Mouse (Mus musculus) CH12.LX (cell line): ENCODE measurements at regions not wholly inside any gene's neighbourhood (a gene's known extent, or its start where the extent isn't known, plus 50 kb on each side); places are given as distances from the start of the nearest gene placed in this dataset.

Experiments used
- DNase-seq: peaks from one replicate; pipeline ENCODE4 v3.0.0-alpha.2; 2013; ENCODE audit errors: extremely low read depth
- H3K27ac ChIP-seq: 2 replicates; pipeline ENCODE4 v1.5.1; 2012; ENCODE audit warnings: low read depth, mild to moderate bottlenecking, control low read depth, moderate library complexity; ENCODE audit not compliant: insufficient read depth
- H3K27me3 ChIP-seq: replicated peaks from 2 replicates; pipeline ENCODE3; 2012; ENCODE audit warnings: inconsistent platforms
- H3K36me3 ChIP-seq, 2 experiments: replicated peaks in 1 of 2; 2 replicates each; pipeline versions ENCODE3 to v1.6.1; 2012; ENCODE audit warnings: inconsistent platforms in 1 of 2, low read length in 1 of 2, mild to moderate bottlenecking in 1 of 2, mixed read lengths in 1 of 2, moderate library complexity in 1 of 2; ENCODE audit not compliant: control insufficient read depth in 1 of 2, insufficient read depth in 1 of 2
- H3K4me1 ChIP-seq, 2 experiments: 2 replicates each; pipeline ENCODE4 v1.6.1; 2012; ENCODE audit warnings: inconsistent platforms in 1 of 2, moderate library complexity in 1 of 2; ENCODE audit not compliant: insufficient read depth in 2 of 2, control insufficient read depth in 1 of 2
- H3K4me2 ChIP-seq: 2 replicates; pipeline ENCODE4 v1.6.1; 2012; ENCODE audit warnings: low read depth, mild to moderate bottlenecking, control low read depth; ENCODE audit not compliant: poor library complexity, insufficient read depth, severe bottlenecking
- H3K4me3 ChIP-seq, 3 experiments: fragments of 150-350 bp in 1 of 3; sonication (generic) in 1 of 3; replicated peaks in 1 of 3; 2 replicates each; pipeline versions ENCODE3 to v1.5.1; 2011 to 2012; ENCODE audit warnings: low read depth in 2 of 3, low read length in 2 of 3, mild to moderate bottlenecking in 2 of 3, moderate library complexity in 2 of 3, control low read depth in 1 of 3, improper control_type of control experiment in 1 of 3, inconsistent platforms in 1 of 3, mixed read lengths in 1 of 3; ENCODE audit not compliant: poor library complexity in 1 of 3
- H3K79me2 ChIP-seq: replicated peaks from 2 replicates; pipeline ENCODE4 v1.6.1; 2012; ENCODE audit warnings: mild to moderate bottlenecking, moderate library complexity; ENCODE audit not compliant: control insufficient read depth, poor library complexity, insufficient read depth, severe bottlenecking; ENCODE audit errors: extremely low read depth
- H3K9ac ChIP-seq: 2 replicates; pipeline ENCODE4 v1.6.1; 2012; ENCODE audit warnings: low read depth, mild to moderate bottlenecking, control low read depth, moderate library complexity; ENCODE audit not compliant: insufficient read depth
- H3K9me3 ChIP-seq: replicated peaks from 2 replicates; pipeline ENCODE3; 2012; ENCODE audit warnings: low read length, inconsistent platforms, mixed read lengths
- BHLHE40 ChIP-seq: IDR thresholded peaks from 2 replicates; pipeline ENCODE4 v1.6.1; 2011; ENCODE audit warnings: mild to moderate bottlenecking, low read depth, low read length, improper control_type of control experiment
- CHD1 ChIP-seq: IDR thresholded peaks from 2 replicates; pipeline ENCODE4 v1.6.1; 2012; ENCODE audit warnings: low read depth, low read length, improper control_type of control experiment, inconsistent platforms
- CHD2 ChIP-seq: IDR thresholded peaks from 2 replicates; pipeline ENCODE4 v1.6.1; 2011; ENCODE audit warnings: low read length, improper control_type of control experiment
- CTCF ChIP-seq, 2 experiments: IDR thresholded peaks in 1 of 2; conservative IDR thresholded peaks in 1 of 2; 2 replicates each; pipeline ENCODE4 v1.5.1; 2011 to 2012; ENCODE audit warnings: low read depth in 2 of 2, low read length in 2 of 2, improper control_type of control experiment in 1 of 2, inconsistent platforms in 1 of 2, mild to moderate bottlenecking in 1 of 2, moderate library complexity in 1 of 2
- E2F4 ChIP-seq: IDR thresholded peaks from 2 replicates; pipeline ENCODE4 v1.6.1; 2011; ENCODE audit warnings: low read depth, low read length, improper control_type of control experiment; ENCODE audit not compliant: insufficient replicate concordance
- ELF1 ChIP-seq: IDR thresholded peaks from 2 replicates; pipeline ENCODE4 v1.6.1; 2014; ENCODE audit warnings: low read depth, mild to moderate bottlenecking, inconsistent platforms, low read length, improper control_type of control experiment
- EP300 ChIP-seq: IDR thresholded peaks from 2 replicates; pipeline ENCODE4 v1.6.1; 2011; ENCODE audit warnings: low read length, improper control_type of control experiment
- ETS1 ChIP-seq: conservative IDR thresholded peaks from 2 replicates; pipeline ENCODE4 v1.6.1; 2012; ENCODE audit warnings: low read depth, mild to moderate bottlenecking, inconsistent platforms, low read length, improper control_type of control experiment, moderate library complexity
- GABPA ChIP-seq: IDR thresholded peaks from 2 replicates; pipeline ENCODE4 v1.6.1; 2012; ENCODE audit warnings: low read depth, low read length, improper control_type of control experiment, inconsistent platforms; ENCODE audit not compliant: insufficient replicate concordance
- IRF4 ChIP-seq: IDR thresholded peaks from 2 replicates; pipeline ENCODE4 v1.6.1; 2014; ENCODE audit warnings: low read depth, mild to moderate bottlenecking, inconsistent platforms, low read length, improper control_type of control experiment
- JUN ChIP-seq: IDR thresholded peaks from 2 replicates; pipeline ENCODE4 v1.6.1; 2011; ENCODE audit warnings: low read depth, mild to moderate bottlenecking, low read length, improper control_type of control experiment, moderate library complexity; ENCODE audit not compliant: insufficient read depth
- JUND ChIP-seq: conservative IDR thresholded peaks from 2 replicates; pipeline ENCODE4 v1.6.1; 2011; ENCODE audit warnings: low read depth, low read length, improper control_type of control experiment
- KAT2A ChIP-seq: IDR thresholded peaks from 2 replicates; pipeline ENCODE4 v1.6.1; 2012; ENCODE audit warnings: low read length, improper control_type of control experiment, inconsistent platforms; ENCODE audit not compliant: insufficient replicate concordance
- MAFK ChIP-seq: IDR thresholded peaks from 2 replicates; pipeline ENCODE4 v1.6.1; 2011; ENCODE audit warnings: low read length, improper control_type of control experiment; ENCODE audit not compliant: insufficient replicate concordance
- MAX ChIP-seq: IDR thresholded peaks from 2 replicates; pipeline ENCODE4 v1.6.1; 2011; ENCODE audit warnings: low read length, improper control_type of control experiment
- MAZ ChIP-seq: IDR thresholded peaks from 2 replicates; pipeline ENCODE4 v1.6.1; 2012; ENCODE audit warnings: low read depth, mild to moderate bottlenecking, inconsistent platforms, low read length, improper control_type of control experiment, moderate library complexity
- MEF2A ChIP-seq: IDR thresholded peaks from 2 replicates; pipeline ENCODE4 v1.6.1; 2014; ENCODE audit warnings: low read depth, mild to moderate bottlenecking, inconsistent platforms, low read length, improper control_type of control experiment, borderline replicate concordance
- MYC ChIP-seq: IDR thresholded peaks from 2 replicates; pipeline ENCODE4 v1.6.1; 2011; ENCODE audit warnings: low read depth, mild to moderate bottlenecking, improper control_type of control experiment, low read length
- NRF1 ChIP-seq: IDR thresholded peaks from 2 replicates; pipeline ENCODE4 v1.6.1; 2014; ENCODE audit warnings: low read depth, mild to moderate bottlenecking, inconsistent platforms, low read length, improper control_type of control experiment, moderate library complexity
- PAX5 ChIP-seq: IDR thresholded peaks from 2 replicates; pipeline ENCODE4 v1.6.1; 2012; ENCODE audit warnings: low read length, inconsistent platforms, mixed read lengths
- POLR2AphosphoS2 ChIP-seq: IDR thresholded peaks from 2 replicates; pipeline ENCODE4 v1.6.1; 2011; ENCODE audit warnings: low read depth, low read length, improper control_type of control experiment
- RAD21 ChIP-seq: IDR thresholded peaks from 2 replicates; pipeline ENCODE4 v1.6.1; 2011; ENCODE audit warnings: low read depth, mild to moderate bottlenecking, low read length, improper control_type of control experiment, moderate library complexity
- RCOR1 ChIP-seq: conservative IDR thresholded peaks from 2 replicates; pipeline ENCODE4 v1.6.1; 2012; ENCODE audit warnings: low read depth, mild to moderate bottlenecking, inconsistent platforms, low read length, improper control_type of control experiment
- SMC3 ChIP-seq: IDR thresholded peaks from 2 replicates; pipeline ENCODE4 v1.6.1; 2011; ENCODE audit warnings: low read depth, low read length, improper control_type of control experiment
- TCF12 ChIP-seq: IDR thresholded peaks from 2 replicates; pipeline ENCODE4 v1.6.1; 2014; ENCODE audit warnings: low read depth, mild to moderate bottlenecking, inconsistent platforms, low read length, improper control_type of control experiment
- ZNF384 ChIP-seq: IDR thresholded peaks from 2 replicates; pipeline ENCODE4 v1.6.1; 2012; ENCODE audit warnings: low read depth, low read length, improper control_type of control experiment, inconsistent platforms
- dilution Hi-C: fragments of 300-500 bp; cut with MboI; formaldehyde crosslinking; loops from 2 replicates; pipeline ENCODE4 v1.14.3; 2020; ENCODE audit warnings: low sequenced_read_pairs; ENCODE audit not compliant: extremely low pct_unique_long_range_greater_than_20kb, extremely low pct_ligation_motif_present
- in situ Hi-C: fragments of 300-500 bp; cut with MboI; formaldehyde crosslinking; loops from 3 replicates; pipeline ENCODE4 v1.14.3; 2019; ENCODE audit warnings: low sequenced_read_pairs, low pct_ligation_motif_present, low pct_unique_long_range_greater_than_20kb, mixed read lengths

DNA sequence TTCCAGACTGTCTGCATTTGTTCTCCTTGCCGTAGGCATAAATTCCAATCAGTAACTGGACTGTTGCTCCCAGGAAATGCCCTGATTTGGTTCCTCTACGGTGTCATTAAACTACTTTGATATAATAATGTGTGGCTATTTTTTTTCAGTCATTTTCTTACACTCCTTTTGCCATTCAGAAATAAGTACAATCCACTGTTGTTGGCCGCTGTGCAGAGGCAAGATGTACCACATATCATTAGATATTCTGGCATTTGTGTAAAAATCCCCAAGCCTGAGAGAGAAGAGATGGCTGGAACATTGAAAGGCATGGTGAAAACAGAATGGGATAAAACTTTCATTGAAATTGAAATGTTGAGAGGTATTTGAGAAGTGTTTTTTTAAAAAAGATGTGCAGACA lies 281.6 kb downstream of the Galc start:
- Histone ChIP-seq H3K4me3 (no peak overlapping the region), H3K36me3 (no peaks in the 10 kb centered on the region), H3K79me2 (no peaks in the 10 kb centered on the region), H3K27me3 (no peaks in the 10 kb centered on the region), H3K4me2 (no peak overlapping the region), H3K27ac (no peak overlapping the region), H3K9ac (no peak overlapping the region), H3K4me1 (no peaks in the 10 kb centered on the region), H3K9me3 (no peaks in the 10 kb centered on the region)
- no peak for DNase-seq
- in situ Hi-C loops (loop anchor here (25.0 kb wide), 1 partner anchor 210 kb away; no protein-coding TSS in a partner anchor), dilution Hi-C loops (no loop called here)
- no peak for TF ChIP-seq ELF1
- TF ChIP-seq JUND: no peak
- TF ChIP-seq KAT2A: no peak
- TF ChIP-seq SMC3: no peak
- no peak for TF ChIP-seq MAFK
- TF ChIP-seq E2F4: no peak
- no peak for TF ChIP-seq POLR2AphosphoS2
- no peak for TF ChIP-seq IRF4

GRCm38 (mm10) chr12:97973909-97974510 lies 285.2 kb downstream of the Galc start:
- H3K4me3 ChIP-seq: no peak overlapping the region
- no peak for DNase-seq
- no peak overlapping the region for H3K9ac ChIP-seq
- H3K4me1 ChIP-seq: no peaks in the 10 kb centered on the region
- H3K27ac ChIP-seq: no peak overlapping the region
- TF ChIP-seq GABPA (no peak), ETS1 (no peak), RAD21 (peak; percentile 32), CTCF (conservative IDR thresholded peaks at IDR 0.05 in 1 of 2, IDR thresholded peaks at IDR 0.05 in 1 of 2; ENCODE audit: low read depth in 2 of 2, low read length in 2 of 2) (no peak; a peak in 1 of 4 replicates), CHD1 (no peak), MAZ (no peak)
- peaks cover 1% of the 10 kb centered on the region for H3K27me3 ChIP-seq
- H3K9me3 ChIP-seq: no peaks in the 10 kb centered on the region
- no peaks in the 10 kb centered on the region for H3K79me2 ChIP-seq
- no peaks in the 10 kb centered on the region for H3K36me3 ChIP-seq
- H3K4me2 ChIP-seq: no peak overlapping the region
- in situ Hi-C loops: no loop called here
- dilution Hi-C loops: no loop called here

DNA sequence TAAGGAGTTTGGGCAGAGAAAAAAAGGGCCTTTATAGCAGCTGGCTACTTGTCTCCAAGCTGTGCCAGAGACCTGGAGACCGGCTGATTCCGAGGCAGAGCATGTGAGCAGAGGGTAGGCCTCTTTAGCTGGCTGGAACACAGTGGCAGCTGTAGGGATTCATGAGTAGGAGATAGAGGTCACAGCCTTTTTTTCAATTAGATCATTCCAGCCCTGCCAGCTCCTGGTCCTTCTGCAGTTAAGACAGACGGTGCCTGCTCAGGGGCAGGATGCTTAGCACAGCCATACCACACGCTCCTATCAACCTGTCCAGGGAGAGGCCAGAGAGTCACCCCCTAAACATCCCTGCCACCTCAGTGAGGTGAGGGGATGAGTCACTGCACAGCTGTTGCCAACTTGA lies 302.1 kb downstream of the Galc start:
- no peaks in the 10 kb centered on the region for H3K27me3 ChIP-seq
- H3K27ac ChIP-seq: no peak overlapping the region
- no peak overlapping the region for H3K4me2 ChIP-seq
- no peaks in the 10 kb centered on the region for H3K79me2 ChIP-seq
- H3K9me3 ChIP-seq: no peaks in the 10 kb centered on the region
- dilution Hi-C loops: no loop called here
- H3K36me3 ChIP-seq: no peaks in the 10 kb centered on the region
- in situ Hi-C loops: no loop called here
- H3K4me1 ChIP-seq: no peaks in the 10 kb centered on the region
- no peak overlapping the region for H3K4me3 ChIP-seq
- DNase-seq: no peak
- H3K9ac ChIP-seq: no peak overlapping the region
- TF ChIP-seq NRF1 (no peak), IRF4 (no peak), SMC3 (no peak), BHLHE40 (no peak), RCOR1 (no peak), ZNF384 (no peak), MAX (no peak), PAX5 (no peak), MEF2A (no peak), CHD2 (no peak), CTCF (conservative IDR thresholded peaks at IDR 0.05 in 1 of 2, IDR thresholded peaks at IDR 0.05 in 1 of 2; ENCODE audit: low read depth in 2 of 2, low read length in 2 of 2) (no peak), E2F4 (no peak), ETS1 (no peak), JUN (no peak), MYC (no peak), MAFK (no peak), EP300 (no peak), TCF12 (no peak)
